Mouse (Mus musculus) 3134 (cell line): ENCODE results near the gene Zbtb25.
A peak's percentile ranks its signal among the peaks of the same experiment; 100 is the strongest.

Source experiments
- DNase-seq: peaks from one replicate; pipeline ENCODE4 v3.0.0-alpha.2; 2011; ENCODE audit warnings: low spot score; ENCODE audit not compliant: insufficient read length; ENCODE audit errors: extremely low read depth

Gene Zbtb25

DNA sequence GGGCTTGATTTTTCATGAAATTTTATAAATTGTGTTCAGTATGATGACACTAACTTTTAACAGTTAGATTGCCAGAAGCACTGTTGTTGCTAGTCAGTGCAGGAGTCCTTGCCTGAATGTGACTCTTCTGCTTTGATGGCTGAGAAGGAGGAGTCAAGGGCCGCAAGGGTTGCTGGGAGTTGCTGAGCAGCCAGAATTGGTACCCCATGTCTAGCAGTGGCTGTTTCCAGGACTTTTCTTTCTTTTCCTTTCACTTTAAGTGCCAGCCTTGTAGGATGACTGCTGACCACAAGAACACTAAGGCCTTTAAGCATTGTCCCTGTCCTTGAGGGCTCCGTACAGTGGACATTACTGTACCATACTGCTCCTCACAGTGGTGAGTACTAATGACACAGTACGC, 8.3 kb upstream of the Zbtb25 start:
- no peak for DNase-seq

DNA sequence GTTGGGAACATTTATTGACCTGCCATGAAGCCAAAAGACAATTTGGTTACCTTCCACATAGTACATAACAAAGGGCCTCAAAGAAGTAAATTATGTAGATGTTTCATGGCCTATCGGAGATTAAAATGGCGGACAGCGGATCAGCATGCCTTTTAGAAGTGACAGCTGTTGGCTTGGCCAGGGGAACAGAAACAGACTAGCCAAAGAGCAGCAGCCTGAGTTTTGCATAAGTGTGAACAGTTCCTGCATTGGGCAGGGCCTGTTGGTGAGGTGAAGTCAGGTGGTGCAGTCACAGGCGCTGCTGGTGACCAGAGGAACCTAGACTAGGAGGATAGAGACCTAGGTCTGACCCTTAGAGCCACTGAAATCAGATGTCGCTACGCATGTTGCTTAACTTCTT, 7.7 kb upstream of the Zbtb25 start:
- no peak for DNase-seq

- no peak for DNase-seq
Measured at GRCm38 (mm10) chr12:76376649-76377048, 7.2 kb upstream of the Zbtb25 start.

DNA sequence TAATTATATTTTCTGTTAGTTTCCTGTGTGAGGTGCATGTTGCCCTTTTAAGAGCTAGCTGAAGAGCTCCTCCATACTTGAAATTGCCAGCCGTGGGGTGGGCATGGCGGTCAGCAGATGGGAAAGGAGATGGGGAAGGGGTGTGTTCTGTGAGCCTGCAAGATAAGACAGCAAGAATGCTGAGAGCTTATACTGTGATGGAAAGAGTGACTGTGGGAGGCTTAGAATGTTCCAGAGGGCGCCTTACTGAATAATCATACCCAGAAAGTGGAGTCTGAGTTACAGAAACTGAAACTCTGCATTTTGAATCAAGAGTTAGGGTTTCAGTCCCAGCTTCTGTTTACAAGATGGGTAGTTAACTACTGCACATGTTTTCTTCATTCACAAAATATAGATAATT, 6.1 kb upstream of the Zbtb25 start:
- DNase-seq: no peak

DNA sequence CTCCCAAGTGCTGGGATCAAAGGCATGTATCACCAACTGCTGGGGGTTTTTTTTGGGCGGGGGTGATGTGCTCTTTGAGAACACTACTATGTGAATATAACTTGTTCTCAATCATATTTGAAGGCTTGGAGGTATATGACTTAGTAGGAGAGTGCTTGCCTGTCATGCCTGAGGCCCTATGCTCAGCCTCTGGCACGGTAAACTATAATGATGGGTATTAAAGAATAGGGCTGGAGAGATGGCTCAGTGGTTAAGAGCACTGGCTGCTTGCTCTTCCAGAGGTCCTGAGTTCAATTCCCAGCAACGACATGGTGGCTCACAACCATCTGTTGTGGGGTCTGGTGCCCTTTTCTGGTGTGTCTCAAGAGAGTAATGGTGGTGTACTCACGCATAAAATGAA, 5.5 kb upstream of the Zbtb25 start:
- no peak for DNase-seq

DNA sequence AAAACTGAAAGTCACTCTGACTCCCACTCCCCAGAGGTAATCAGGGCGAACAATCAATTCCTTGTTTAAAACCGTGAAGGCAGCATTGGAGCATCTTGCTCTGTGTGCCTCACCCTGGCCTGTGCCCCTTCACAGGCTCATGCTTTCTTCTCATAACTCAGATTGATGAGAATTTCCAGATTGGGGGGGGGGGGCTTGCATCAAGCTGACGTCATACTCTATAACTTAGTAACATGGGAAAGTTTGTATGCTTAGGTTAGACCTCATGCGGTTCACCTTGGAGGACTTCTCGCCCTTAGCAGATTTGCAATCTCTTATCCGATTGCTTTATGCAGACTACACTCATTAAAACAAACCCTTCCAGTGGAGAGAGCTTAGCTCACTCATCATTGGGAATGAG, 4.6 kb upstream of the Zbtb25 start:
- DNase-seq: no peak

DNA sequence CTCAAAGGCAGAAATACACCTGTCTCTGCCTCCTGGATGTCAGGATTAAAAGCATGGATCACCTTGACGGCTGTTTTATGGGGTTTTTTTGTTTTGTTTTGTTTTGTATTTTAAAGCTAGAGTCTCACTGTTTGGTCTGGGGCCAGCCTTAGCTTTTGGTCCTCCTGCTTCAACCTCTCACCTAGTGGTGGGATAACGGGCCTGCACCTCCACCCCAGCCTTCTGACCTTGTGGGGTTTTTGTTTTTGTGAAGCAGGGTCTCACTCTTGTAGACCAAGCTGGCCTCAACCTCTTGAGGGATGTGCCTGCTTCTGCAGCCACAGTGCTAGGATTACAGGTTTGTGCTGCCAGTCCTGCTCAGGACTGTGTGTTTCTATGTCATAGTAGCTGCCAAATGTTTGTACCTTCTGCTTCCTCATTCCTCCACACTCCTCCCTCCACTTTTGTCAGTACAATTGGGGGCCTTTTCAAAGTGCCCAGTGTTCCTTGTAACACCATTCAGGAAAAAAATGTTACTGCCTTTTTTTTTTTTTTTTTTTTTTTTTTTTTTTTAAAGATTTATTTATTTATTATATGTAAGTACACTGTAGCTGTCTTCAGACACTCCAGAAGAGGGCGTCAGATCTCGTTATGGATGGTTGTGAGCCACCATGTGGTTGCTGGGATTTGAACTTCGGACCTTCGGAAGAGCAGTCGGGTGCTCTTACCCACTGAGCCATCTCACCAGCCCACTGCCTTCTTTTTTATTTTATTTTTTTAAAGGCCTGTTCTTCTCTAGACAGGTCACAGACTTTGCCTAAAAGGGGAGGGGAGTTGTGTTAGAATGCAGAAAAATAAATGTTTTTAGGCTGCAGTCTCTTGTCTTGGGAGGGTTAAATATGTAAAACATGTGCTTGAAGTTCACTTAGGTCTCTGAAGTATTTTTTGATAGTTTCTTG, 3.7 kb upstream of the Zbtb25 start:
- DNase-seq: no peak

DNA sequence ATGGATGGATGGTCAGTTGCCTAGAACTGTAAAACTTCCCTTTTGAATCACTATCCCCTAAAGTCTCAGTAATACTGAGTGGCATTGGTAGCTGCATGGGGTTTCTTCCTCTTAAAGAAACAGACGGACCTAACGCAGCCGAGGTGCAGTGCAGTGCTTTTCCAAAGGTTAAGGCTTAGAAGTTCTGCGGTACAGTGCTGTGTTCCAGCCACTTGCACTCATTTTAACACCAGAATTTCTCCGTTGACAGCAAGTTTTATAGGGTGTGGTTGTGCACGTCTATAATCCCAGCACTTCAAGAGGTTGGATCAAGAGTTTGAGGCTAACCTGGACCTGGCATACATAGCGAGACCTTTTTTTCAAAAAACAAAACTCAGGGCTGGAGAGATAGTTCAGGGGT, 2.6 kb upstream of the Zbtb25 start:
- no peak for DNase-seq

DNA sequence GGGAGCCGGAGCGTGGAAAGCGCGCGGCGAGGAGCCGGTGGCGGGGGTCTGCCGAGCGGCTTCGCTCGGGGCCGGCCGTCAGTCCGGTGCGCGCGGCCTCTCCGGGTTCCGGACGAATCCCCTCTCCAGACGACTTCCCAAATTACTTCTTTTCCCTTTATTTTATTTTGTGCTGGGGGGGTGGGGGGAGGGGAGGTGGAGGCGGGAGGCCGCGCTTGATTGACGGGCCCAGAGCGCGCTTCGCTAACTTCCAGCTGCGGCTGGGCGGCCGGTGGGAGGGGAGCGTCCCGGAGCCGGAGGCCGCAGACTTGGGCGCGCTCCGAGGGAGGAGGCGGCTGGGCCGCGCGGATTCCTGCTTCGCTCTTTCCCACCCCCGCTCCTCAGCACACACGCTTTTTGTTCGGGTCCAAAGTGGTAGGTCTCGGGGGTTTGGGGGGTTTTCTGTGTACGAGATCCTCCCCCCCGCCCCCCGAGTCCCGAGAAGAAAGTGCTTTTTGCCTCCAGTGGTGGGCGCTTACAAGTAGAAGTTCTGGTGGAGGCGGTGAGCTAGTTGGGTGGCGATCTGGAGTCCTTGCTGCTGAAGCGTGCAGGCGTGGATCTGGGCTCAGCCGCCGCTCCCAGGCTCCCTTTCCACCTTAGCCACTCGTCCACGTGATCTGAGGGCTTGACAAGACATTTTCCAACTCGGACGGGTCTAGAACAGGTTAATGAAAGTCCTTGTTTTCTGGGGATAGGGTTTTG, 1.6 kb upstream of the Zbtb25 start:
- peak; percentile 88 for DNase-seq

DNA sequence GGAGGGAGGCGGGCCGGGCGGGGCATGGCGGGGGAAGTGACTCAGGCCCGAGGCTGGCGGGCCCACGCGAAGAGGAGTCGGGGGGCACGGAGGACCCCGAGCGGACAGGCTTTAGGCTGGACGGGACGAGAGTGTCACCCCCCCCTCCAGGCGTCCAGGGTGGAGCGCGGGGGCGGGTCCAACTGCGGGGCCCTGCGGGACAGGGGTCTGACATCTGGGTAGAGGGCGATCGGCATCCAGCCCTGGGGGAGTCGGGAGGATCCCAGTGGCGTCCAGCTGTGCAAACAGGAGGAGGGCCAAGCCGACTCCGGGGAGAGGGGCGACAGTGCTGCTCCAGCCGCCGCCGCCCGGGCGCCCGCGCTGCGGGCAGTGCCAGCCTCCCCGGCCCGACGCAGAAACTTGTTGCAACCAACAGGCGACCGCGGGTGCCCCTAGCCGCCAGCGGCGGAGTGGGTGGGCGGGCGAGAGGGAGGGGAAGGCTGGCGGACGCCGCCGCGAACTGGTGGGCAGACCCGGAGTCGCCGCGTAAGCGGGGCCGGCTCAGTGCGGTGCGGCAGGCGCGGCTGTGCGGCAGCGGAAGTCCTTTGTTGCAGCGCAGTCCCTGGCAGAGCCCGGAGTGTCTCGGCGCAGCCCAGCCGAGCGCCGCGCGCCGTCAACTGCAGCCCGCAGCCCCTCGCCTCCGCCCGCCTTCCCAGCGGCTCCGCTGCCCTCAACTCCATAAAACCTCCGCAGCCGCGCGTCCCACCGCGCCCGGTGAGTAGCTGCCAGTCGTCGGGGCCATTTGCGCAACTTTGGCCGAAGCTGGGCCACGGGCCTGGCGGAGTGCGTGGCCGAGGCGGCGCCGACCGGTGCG, 802 bp upstream of the Zbtb25 start, which contains the start of gene Zbtb1:
Gene Zbtb1, plus strand, starts transcription at position 289 of the 853 bp plus-strand sequence.
- peak; percentile 91 for DNase-seq

GRCm38 (mm10) chr12:76368790-76369205, 604 bp downstream of the Zbtb25 start:
- no peak for DNase-seq

DNA sequence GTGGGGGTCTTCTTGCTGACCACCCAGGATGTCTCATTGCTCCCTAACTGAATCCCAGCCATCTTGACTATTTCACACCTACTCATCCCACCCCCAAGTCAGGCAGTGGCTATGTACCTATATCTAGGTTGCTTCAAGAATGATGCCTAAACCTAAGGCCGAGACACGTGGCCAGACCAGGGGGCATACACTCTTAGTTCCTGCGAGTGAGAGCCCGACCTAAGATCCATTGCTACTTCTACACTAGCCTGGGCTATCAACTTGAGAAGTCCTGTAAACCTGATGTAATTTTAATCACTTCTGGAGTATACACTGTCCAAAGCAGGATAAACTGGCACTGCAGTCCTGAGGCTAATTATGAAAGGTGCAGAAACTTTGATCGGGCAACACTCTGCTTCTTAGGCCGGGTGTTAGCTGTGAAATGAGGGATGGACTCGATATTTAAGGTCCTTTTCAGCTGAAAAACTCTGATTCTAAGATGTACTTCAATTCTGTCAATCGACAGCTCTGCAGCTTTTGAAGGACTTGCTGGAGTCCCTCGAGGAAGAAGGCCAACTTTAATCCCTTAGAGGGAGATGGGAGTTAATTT, 1.1 kb downstream of the Zbtb25 start:
- DNase-seq: peak; percentile 22

- peak; percentile 40 for DNase-seq
Measured at GRCm38 (mm10) chr12:76367096-76367995, 2.1 kb downstream of the Zbtb25 start.

GRCm38 (mm10) chr12:76366276-76366675, 3.1 kb downstream of the Zbtb25 start:
- no peak for DNase-seq

DNA sequence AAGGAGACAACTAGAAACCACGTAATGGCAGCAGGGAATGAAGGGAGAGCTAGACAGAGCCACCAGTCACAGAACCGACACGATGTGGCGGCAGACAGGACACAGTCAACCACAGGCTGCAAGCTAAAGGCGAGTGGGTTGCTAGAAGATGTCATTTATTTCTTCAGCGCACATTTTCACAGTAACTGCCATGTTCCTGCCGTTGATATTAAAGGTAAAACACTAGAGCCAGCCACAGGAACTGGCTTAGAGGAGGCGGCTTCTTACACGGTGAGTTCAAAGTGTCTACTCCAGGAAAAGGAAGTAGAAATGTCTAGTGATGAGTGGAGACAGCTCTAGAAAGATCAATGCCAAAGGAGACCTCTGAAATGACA, 7.1 kb downstream of the Zbtb25 start:
- DNase-seq: no peak

- DNase-seq: no peak
Measured at GRCm38 (mm10) chr12:76361405-76362302, 7.7 kb downstream of the Zbtb25 start.

- no peak for DNase-seq
Measured at GRCm38 (mm10) chr12:76360868-76361267, 8.5 kb downstream of the Zbtb25 start.

- no peak for DNase-seq
Measured at GRCm38 (mm10) chr12:76349680-76350220, 19.7 kb downstream of the Zbtb25 start.
